Mouse (Mus musculus) brown adipose tissue, adult 24 weeks (tissue): Measurements from ENCODE around the gene Adamts7. TPM values are rescaled to one million over a fixed set of nuclear protein-coding genes. Genes with fewer than 3 reads are reported as not detected.

Experiments
- H3K27ac ChIP-seq: fragments of 200-500 bp; replicated peaks from 2 replicates; pipeline ENCODE4 v1.5.1; 2012; ENCODE audit warnings: low read depth, mild to moderate bottlenecking, low read length
- H3K4me1 ChIP-seq: fragments of 200-500 bp; 2 replicates; pipeline ENCODE4 v1.6.1; 2012; ENCODE audit warnings: low read length, mixed read lengths; ENCODE audit not compliant: control insufficient read depth, insufficient read depth, insufficient read length
- H3K4me3 ChIP-seq: fragments of 200-500 bp; 2 replicates; pipeline ENCODE4 v1.5.1; 2012; ENCODE audit warnings: low read depth, mild to moderate bottlenecking, low read length, moderate library complexity; ENCODE audit not compliant: insufficient read depth
- polyA plus RNA-seq: library from polyadenylated mRNA; stranded (reverse); fragments of >200 nt; gene quantifications from 2 replicates; pipeline ENCODE4 v1.2.4, GENCODE M21; 2012; ENCODE audit not compliant: missing spikeins, insufficient read depth, insufficient read length

Adamts7 gene
- polyA plus RNA-seq, 1 experiment: 0.40 TPM

DNA sequence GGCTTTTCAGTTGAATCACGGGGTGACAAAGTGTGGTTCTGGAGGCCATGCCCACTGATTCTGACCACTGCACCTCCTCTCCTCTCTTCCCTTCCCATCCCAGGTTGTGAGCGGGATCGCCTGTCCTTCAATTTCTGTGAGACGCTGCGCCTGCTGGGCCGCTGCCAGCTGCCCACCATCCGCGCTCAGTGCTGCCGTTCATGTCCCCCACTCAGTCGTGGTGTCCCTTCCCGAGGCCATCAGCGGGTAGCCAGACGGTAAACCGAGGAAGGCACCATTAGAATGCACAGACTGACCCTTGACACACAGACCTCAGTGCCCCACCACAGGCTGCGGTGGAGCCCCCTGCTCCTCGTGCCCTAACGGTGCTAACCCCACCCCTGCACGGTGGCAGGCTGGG, 36.7 kb downstream of the Adamts7 start:
- no peak overlapping the region for H3K27ac ChIP-seq
- H3K4me1 ChIP-seq: peaks cover 29% of the 10 kb centered on the region
- H3K4me3 ChIP-seq: no peak overlapping the region

DNA sequence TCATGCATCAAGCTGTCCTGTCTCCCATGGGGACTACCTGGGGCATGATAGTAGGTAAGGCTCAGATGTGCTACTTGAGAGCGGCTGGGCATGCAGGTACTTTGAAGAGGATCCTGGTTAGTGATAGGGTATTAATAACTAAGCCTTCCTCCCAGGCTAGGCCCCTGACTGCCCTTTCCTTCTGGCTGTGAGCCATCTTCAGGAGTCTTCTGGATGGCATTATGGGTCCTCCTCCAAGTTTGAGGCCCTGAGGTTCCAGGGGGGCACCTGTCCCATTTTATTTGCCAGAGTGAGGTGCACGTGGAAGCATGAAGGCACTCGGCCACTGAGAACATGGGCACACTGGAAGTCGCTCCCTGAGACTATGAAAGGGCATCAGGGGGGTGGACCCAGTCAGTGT, 37.6 kb downstream of the Adamts7 start:
- H3K4me3 ChIP-seq: no peak overlapping the region
- H3K4me1 ChIP-seq: peaks cover 29% of the 10 kb centered on the region
- no peak overlapping the region for H3K27ac ChIP-seq

DNA sequence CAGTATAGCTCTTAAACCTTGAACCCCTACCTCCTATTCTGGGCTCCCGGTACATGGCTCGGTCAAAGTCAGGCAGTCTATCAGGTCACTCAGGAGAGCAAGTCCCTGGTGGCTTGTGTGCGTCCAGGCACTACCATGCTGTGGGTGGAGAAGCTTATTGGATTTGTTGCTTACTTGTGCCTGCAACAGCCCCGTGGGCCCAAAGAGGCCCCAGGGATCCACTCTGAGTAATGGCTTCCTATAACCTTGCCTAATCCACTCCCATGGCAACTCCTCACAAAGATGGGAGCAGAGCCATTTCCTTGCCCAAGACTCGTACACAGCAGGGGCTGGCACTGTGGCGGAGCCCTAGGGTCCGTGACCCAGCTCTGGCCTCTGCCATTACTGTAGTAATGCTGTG, 38.2 kb downstream of the Adamts7 start:
- H3K4me1 ChIP-seq: peaks cover 29% of the 10 kb centered on the region
- 0 out of 2 replicates have a peak overlapping the region, but pooled peaks have one; percentile 17 for H3K27ac ChIP-seq
- H3K4me3 ChIP-seq: no peak overlapping the region

DNA sequence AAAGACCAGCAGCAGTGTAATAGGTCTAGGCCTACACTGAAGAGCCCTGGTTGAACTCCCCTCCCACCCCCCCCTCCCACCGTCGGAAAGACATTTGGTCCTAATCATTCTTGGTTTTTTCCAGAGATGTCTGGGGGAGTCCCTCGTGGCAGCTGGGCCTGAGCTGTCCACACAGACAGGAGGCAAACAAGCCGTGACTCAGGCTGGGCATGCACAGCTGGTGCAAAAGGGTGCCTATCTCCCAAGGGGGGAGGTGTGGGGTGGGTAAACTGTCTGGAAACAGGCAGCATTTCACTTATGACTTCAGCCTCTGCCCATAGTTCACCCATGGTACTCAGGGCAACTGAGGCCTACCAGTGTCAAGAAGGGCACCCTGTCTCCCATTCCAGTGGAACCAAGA, 38.7 kb downstream of the Adamts7 start:
- Histone ChIP-seq H3K4me1 (peaks cover 29% of the 10 kb centered on the region), H3K27ac (no peak overlapping the region), H3K4me3 (no peak overlapping the region)

DNA sequence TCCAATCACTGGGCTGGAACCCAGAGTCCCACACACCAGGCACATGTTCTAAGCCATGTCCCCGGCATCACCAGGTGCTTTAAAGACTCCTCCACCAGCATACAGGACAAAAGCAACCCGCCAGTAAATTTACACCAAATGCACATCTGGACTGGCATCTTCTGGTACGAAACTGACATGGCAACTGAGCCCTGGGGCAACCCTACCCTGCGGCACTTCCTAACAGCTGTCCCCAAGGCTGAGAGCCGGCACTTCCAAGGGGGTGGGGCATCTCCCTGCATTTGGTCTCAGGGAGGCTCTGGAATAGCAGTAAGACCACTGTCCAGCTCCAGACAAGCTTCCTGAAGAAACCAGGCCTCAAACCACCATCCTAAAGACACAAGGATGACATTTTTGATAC, 40.4 kb downstream of the Adamts7 start:
- no peak overlapping the region for H3K4me3 ChIP-seq
- peaks cover 24% of the 10 kb centered on the region for H3K4me1 ChIP-seq
- H3K27ac ChIP-seq: no peak overlapping the region

DNA sequence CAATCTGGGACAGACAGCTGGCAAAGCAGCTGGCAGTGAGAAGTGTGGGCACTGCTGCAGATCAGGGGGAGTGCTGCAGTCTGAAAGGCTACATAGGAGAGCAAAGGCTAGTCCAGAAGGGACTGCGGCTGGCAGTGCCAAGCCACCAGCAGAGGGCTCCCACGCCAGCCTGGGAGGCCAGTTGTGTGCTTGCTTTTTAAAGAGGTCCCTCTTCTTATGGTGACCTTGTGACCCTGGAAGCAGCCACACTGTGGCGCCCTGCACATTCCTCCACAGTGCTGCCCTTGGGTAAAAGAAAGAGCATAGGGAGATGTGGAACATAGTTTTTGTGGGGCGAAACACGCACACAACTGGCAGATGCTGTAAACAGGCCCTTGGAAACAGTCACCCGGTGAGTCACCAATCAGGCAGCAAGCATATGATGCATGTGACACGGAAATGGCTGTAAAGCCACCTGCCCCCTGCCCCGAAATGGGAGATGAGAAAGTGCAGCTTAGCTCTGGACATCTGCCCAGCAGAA, 41.6 kb downstream of the Adamts7 start:
- Histone ChIP-seq H3K4me1 (peaks cover 20% of the 10 kb centered on the region), H3K4me3 (no peak overlapping the region)

DNA sequence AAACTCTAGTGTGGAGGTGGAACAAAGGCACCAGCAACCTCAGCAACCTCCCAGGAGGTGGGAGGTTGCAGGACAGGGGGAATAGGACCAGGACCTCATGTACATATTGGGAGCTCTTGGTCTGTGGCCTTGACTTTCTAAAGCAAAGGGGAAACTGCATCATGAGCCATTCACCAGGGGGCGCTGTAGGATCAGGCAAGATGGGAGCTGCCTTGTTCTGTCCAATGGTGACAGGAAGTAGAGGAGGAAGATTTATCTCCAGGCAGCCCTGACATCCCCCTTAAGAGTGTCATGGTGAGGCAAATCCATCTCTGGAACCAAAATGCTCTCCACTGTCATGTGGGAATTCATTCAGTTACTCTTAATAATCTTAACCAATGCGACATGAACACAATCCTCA, 43.6 kb downstream of the Adamts7 start:
- Histone ChIP-seq H3K27ac (no peak overlapping the region; the same call in 1 of the 2 replicates), H3K4me1 (peaks cover 10% of the 10 kb centered on the region)

More for the DNA sequence above, 41.6 kb downstream of the Adamts7 start:
- no peak overlapping the region for H3K27ac ChIP-seq

DNA sequence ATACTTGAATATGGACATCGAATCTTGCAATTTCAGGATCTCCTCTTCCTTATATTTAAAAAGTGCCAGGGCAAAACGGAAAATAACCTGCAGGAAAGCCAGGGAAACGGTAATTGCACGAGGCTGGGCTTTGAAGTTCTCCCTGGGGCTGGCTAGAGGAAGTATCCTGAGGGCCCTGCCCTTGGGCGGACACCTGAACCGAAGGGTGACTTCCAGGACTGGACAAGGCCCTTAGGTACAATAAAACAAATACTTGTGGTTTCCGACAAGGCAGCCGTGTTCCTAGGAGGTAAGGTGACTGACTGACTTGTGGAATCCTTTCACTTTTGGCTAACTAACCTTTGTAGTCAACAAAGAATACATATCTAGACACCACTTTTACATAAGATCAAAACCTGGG, 44.9 kb downstream of the Adamts7 start:
- no peak overlapping the region for H3K27ac ChIP-seq

More for the DNA sequence above, 43.6 kb downstream of the Adamts7 start:
- H3K4me3 ChIP-seq: no peak overlapping the region

DNA sequence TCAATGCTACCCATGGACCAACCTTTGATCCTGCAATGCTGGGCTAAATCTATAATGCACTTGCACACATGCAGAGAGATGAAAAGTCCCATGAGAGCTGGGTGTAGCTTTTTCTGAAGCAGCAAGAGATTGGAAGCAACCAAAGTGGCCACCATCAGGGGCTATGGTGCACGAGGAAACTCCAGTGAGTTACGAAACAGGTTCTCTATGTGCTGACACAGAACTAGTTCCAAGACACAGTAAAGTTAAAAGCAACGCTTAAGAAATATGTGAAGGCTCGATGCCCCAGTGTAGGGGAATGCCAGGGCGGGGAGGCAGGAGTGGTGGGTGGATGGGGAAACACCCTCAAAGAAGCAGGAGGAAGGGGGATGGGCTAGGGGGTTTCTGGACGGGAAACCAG, 45.8 kb downstream of the Adamts7 start:
- Histone ChIP-seq H3K4me1 (peaks cover 8% of the 10 kb centered on the region), H3K4me3 (no peak overlapping the region), H3K27ac (no peak overlapping the region)

More for the DNA sequence above, 44.9 kb downstream of the Adamts7 start:
- no peak overlapping the region for H3K4me3 ChIP-seq
- H3K4me1 ChIP-seq: peaks cover 8% of the 10 kb centered on the region

DNA sequence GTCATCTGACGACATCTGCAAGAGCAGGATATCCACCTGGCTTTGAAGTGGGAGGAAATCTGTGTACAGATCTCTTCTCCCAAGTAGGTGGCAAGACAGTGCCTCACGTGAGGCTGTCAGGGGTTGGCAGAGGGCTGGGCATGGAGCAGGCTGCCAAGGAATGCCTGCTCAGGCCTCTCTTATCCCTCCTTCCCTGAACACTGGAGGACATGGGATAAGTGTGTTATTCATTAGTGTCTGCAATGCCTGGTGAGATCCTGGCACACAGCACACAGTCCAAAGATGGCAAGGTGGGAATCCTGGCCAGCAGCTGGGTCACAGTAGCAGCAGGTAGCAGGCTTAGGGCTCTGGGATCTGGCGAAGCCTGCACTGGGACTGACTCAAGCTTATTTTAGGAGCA, 50.3 kb downstream of the Adamts7 start:
- H3K27ac ChIP-seq: no peak overlapping the region
- no peak overlapping the region for H3K4me3 ChIP-seq
- 0 out of 2 replicates have a peak, but pooled peaks cover 2% of the 10 kb centered on the region for H3K4me1 ChIP-seq

DNA sequence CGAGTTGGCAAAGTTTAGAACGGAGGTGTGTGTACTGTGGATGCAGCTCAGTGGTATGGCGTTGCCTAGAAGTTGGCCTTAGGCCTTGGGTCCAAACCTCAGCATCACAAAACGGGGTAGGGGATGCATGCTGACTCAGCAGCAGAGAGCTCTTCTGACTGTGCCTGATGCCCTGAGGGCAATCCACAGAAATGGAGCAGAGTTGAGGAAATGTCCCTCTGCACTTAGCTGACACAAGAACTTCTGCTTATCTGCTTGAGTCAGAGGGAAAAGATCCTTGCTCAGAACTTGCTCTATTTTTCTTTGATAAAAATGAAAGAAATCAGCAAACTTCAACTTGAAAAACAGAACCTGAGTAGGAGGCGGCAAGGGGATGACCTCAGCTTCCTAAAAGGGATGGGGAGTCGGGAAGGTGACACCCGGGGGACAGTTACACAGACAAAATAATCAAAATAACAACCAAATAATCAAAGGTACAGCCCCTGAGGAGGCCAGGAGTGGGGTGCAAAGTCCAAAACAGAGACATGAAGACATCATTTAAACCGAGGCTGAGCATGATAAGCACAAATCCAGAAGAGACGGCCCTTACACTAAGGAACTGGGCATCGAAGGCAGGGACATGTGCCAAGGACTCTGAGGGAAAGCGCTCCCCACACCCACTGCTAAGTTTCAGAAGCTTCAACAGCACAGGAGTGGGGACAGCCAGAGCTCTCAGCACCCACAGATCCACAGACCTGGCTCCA, 53.6 kb downstream of the Adamts7 start:
- Histone ChIP-seq H3K4me3 (no peak overlapping the region), H3K27ac (no peak overlapping the region; the same call in 1 of the 2 replicates), H3K4me1 (no peaks in the 10 kb centered on the region)

DNA sequence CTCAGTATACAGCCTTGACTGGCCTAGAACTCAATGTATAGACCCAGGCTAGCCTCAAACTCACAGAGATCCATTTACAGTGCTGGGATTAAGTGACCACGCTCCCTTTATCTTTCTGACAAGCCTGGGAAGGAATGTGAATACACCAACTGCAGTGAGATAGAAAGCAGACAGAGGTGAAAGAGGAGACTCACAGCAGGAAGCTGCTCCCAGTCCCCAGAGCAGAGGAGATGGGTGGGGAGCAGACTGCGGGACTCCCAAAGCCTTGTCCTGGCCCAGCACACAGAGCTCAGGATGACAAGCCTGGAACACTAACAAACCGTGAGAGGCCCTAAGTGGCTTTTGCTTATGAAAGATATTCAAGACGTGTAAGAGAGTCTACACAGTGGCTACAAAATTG, 54.6 kb downstream of the Adamts7 start:
- H3K27ac ChIP-seq: no peak overlapping the region
- no peak overlapping the region for H3K4me3 ChIP-seq
- H3K4me1 ChIP-seq: no peaks in the 10 kb centered on the region

DNA sequence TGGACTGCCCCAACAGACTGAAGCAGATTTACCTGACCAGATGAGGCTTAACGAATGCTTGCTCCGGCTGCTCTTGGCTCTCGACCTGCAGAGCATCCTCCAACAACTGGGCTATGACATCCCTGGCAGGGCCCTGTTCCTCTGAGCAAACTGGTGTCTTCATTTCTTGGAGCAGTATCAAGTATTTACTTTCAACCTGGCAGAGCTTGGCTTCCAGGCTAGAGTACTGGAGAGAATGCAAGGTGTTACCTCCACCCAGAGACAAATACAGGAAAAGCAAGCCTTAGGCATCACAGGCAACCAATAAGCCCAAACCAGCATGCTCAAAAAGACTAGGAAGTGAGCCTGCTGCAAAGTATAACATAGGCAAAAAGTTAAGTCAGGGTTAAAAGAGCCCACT, 59.4 kb downstream of the Adamts7 start:
- Histone ChIP-seq H3K4me3 (no peak overlapping the region), H3K27ac (no peak overlapping the region), H3K4me1 (0 out of 2 replicates have a peak, but pooled peaks cover 2% of the 10 kb centered on the region)

DNA sequence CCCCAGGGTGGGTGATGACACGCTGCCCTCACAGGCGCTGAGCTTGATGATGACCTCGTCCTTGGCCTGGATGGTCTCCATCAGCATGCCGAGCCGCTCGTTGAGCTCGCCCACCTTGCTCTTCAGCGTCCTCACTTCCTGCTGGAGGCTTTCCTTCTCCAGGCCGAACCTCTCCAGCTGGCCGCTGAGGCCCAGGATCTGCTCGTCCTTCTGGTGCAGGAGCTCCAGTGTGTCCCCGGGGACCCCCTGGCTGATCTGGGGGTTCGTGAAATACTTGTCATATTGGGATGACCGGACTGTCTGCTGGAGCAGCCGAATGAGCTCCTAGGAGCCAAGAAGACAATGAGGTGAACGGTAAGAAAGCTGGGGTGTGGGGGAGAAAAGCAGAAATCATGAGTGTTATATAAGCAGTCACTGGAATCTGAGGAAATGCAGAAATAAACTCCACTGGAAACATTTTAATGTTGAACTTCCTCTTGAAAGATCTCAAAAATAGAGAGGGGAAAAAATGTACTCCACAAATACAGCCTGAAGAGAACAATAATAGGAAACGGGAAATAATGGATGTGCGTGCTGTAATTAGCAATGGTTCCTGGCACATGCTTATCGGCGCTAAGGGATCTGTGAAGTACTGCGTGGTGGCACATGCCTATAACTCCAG, 63.3 kb downstream of the Adamts7 start:
- 0 out of 2 replicates have a peak, but pooled peaks cover 2% of the 10 kb centered on the region for H3K4me1 ChIP-seq
- peak overlapping the region; percentile 86 for H3K27ac ChIP-seq
- H3K4me3 ChIP-seq: peak overlapping the region; percentile 54

DNA sequence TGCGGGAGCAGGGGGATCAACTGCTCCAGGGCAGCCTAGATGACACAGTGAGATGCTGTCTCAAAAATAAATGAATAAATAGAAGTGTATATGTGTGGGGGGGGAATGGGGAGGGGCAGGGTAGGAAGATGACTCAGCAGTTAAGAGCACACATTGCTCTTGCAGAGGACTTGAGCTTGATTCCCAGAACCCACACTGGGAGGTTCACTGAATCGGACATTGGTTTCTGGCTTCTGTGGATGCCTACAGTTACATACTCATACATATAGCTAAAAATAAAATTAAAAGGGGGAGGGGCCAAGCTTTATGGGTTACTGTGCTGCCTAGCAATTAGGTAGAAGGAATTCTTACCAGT, 63.9 kb downstream of the Adamts7 start:
- H3K27ac ChIP-seq: peak overlapping the region; percentile 80
- H3K4me1 ChIP-seq: 0 out of 2 replicates have a peak, but pooled peaks cover 2% of the 10 kb centered on the region
- peak overlapping the region; percentile 20; the same call in 1 of the 2 replicates for H3K4me3 ChIP-seq
